Mouse (Mus musculus): Measurements from ENCODE around the gene Pinlyp.

DNA sequence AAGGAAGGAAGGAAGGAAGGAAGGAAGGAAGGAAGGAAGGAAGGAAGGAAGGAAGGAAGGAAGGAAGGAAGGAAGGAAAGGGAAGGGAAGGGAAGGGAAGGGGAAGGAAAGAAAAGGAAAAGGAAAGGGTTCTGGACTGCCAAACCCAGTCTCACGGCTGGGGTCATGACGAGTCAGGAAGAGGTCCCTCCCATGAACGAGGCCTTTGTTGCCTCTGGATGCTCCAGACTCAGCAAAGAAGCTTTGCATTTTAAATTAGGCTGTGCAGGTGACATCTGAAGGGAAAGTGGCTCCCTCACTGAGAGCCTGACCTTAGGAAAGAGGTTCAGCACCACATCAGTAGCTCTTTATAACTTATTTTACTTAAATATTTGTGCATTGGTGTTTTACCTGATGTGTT, 26.8 kb downstream of the Pinlyp start:
- TF ChIP-seq CTCF (IDR thresholded peaks at IDR 0.05; ENCODE audit: insufficient read depth, low read depth, low read length): no peak
- TF ChIP-seq POLR2A (IDR thresholded peaks at IDR 0.05; ENCODE audit: insufficient read depth, low read depth, low read length): no peak
